Mouse (Mus musculus) heart, adult 2 months (tissue): ENCODE results near the gene Defb26. TPM values are rescaled to one million over a fixed set of nuclear protein-coding genes. Genes with fewer than 3 reads are reported as not detected.

Experiments used
- DNase-seq, 2 experiments: peaks; one replicate each; pipeline ENCODE4 v3.0.0; 2021
- H3K27ac ChIP-seq: fragments of 200-600 bp; 2 replicates; pipeline ENCODE4 v1.8.1; 2022
- H3K27me3 ChIP-seq: fragments of 200-500 bp; 2 replicates; pipeline ENCODE4 v1.6.1; 2012; ENCODE audit warnings: mild to moderate bottlenecking, low read length, inconsistent platforms, mixed read lengths; ENCODE audit not compliant: control insufficient read depth, insufficient read depth
- H3K36me3 ChIP-seq: fragments of 200-500 bp; 2 replicates; pipeline ENCODE4 v1.6.1; 2012; ENCODE audit warnings: low read length, inconsistent platforms; ENCODE audit not compliant: control insufficient read depth, insufficient read depth
- H3K4me1 ChIP-seq: fragments of 200-500 bp; 2 replicates; pipeline ENCODE4 v1.6.1; 2011; ENCODE audit warnings: low read length; ENCODE audit not compliant: control insufficient read depth, insufficient read depth
- H3K4me3 ChIP-seq: fragments of 200-600 bp; 2 replicates; pipeline ENCODE4 v1.8.1; 2022
- H3K79me2 ChIP-seq: fragments of 200-500 bp; replicated peaks from 2 replicates; pipeline ENCODE4 v1.6.1; 2012; ENCODE audit warnings: mild to moderate bottlenecking, inconsistent platforms, low read length, moderate library complexity, mixed read lengths; ENCODE audit not compliant: control insufficient read depth, insufficient read depth
- H3K9ac ChIP-seq: fragments of 200-500 bp; 2 replicates; pipeline ENCODE4 v1.6.1; 2012; ENCODE audit warnings: low read depth, mild to moderate bottlenecking, control low read depth, inconsistent platforms, low read length, mixed read lengths
- CTCF ChIP-seq: fragments of 200-600 bp; IDR thresholded peaks from 2 replicates; pipeline ENCODE4 v1.8.1; 2022; ENCODE audit warnings: antibody characterized with exemption, mild to moderate bottlenecking, moderate library complexity
- EP300 ChIP-seq: fragments of 200-500 bp; IDR thresholded peaks from 2 replicates; pipeline ENCODE4 v1.6.1; 2011; ENCODE audit warnings: low read depth, low read length, control low read depth; ENCODE audit not compliant: insufficient read depth
- POLR2A ChIP-seq: fragments of 200-500 bp; IDR thresholded peaks from 2 replicates; pipeline ENCODE4 v1.6.1; 2011; ENCODE audit warnings: mild to moderate bottlenecking, low read depth, low read length, control low read depth; ENCODE audit not compliant: insufficient read depth
- WGBS: fragments of 180-500 bp; shearing (Covaris S2); methylation state at CpG from one replicate; pipeline ENCODE4 v1.1.7; 2018; 5-methylcytosine and 5-hydroxymethylcytosine counted together
- intact Hi-C: fragments of 180-260 bp; cut with DNase I; formaldehyde crosslinking; loops from one replicate; pipeline ENCODE4 v1.15.1; 2025
- polyA plus RNA-seq: library from polyadenylated mRNA; depleted of rRNA; stranded (reverse); fragments of >200 nt; gene quantifications from 2 replicates; pipeline ENCODE4 v1.2.3, GENCODE M21; 2012; rRNA removed
- total RNA-seq, 2 experiments: library from RNA; stranded (reverse); gene quantifications; 2 replicates each; pipeline ENCODE4 v1.2.3; 2021

Defb26 gene
- total and polyA plus RNA-seq, 3 experiments, result not detected

DNA sequence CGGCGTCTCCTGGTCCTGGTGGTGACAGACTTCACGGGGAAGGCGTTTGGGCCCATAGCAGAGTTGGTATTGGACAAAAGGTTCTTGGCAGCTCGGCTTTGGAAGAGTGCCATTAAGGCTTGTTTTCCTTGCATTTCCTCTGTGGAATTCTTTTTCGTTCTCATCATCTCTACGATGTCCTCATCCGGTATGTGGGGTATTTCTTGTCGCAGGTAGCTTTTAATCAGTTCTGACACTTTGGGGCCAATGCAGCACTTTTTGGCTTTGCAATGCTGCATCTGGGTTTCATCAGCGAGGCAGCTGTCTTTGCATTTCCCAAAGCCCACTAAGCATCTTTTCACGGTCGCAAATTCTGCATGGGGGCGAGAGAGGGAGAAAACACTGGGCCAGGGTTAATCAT lies 52.3 kb downstream of the Defb26 start:
- no peak overlapping the region for H3K27ac ChIP-seq
- no peaks in the 10 kb centered on the region for H3K36me3 ChIP-seq
- no peaks in the 10 kb centered on the region for H3K79me2 ChIP-seq
- H3K4me3 ChIP-seq, result no peak overlapping the region
- no peak for DNase-seq
- no peak for TF ChIP-seq CTCF
- TF ChIP-seq EP300, result no peak
- TF ChIP-seq POLR2A, result no peak
- intact Hi-C loops, result no loop called here
- H3K4me1 ChIP-seq, result no peaks in the 10 kb centered on the region
- H3K27me3 ChIP-seq, result no peaks in the 10 kb centered on the region
- H3K9ac ChIP-seq, result no peak overlapping the region
- 48% methylated on average over 13 of the region's 13 CpGs for WGBS

Other genes starting within 250 kb of the Defb26 start
- gene Tbc1d20, start 217.9 kb downstream of the Defb26 start, total RNA-seq, result 10 to 100 TPM; 39.0 to 46.5 TPM
- gene Tbc1d20, start 217.9 kb downstream of the Defb26 start, polyA plus RNA-seq, result 43.1 and 60.1 TPM in 2 replicates
- gene Rbck1, start 179.0 kb downstream of the Defb26 start, total RNA-seq, result 10 to 100 TPM; 44.3 to 45.2 TPM
- gene Rbck1, start 179.0 kb downstream of the Defb26 start, polyA plus RNA-seq, result 107 and 128 TPM in 2 replicates
- gene Trib3, start 167.7 kb downstream of the Defb26 start, total RNA-seq, result 1 to 10 TPM; 2.4 to 3.6 TPM
- 2.3 and 3.3 TPM in 2 replicates for gene Trib3, start 167.7 kb downstream of the Defb26 start, polyA plus RNA-seq
- gene Nrsn2, start 135.1 kb downstream of the Defb26 start, total RNA-seq, result not detected
- 0.31 TPM in 1 of 2 replicates, not detected in the other for gene Nrsn2, start 135.1 kb downstream of the Defb26 start, polyA plus RNA-seq
- 1 to 10 TPM; 6.9 to 8.3 TPM for gene Sox12, start 113.6 kb downstream of the Defb26 start, total RNA-seq
- gene Sox12, start 113.6 kb downstream of the Defb26 start, polyA plus RNA-seq, result 7.6 and 8.8 TPM in 2 replicates
- gene Zcchc3, start 96.7 kb downstream of the Defb26 start, total RNA-seq, result 1 to 10 TPM; 6.7 to 9.1 TPM
- gene Zcchc3, start 96.7 kb downstream of the Defb26 start, polyA plus RNA-seq, result 4.0 and 5.5 TPM in 2 replicates
- gene 6820408C15Rik, start 96.1 kb downstream of the Defb26 start, total RNA-seq, result 1 to 10 TPM; 1.5 to 2.4 TPM
- gene 6820408C15Rik, start 96.1 kb downstream of the Defb26 start, polyA plus RNA-seq, result 2.5 and 4.0 TPM in 2 replicates
- not detected for gene Defb23, start 47.1 kb downstream of the Defb26 start, total RNA-seq
- gene Defb23, start 47.1 kb downstream of the Defb26 start, polyA plus RNA-seq, result not detected in 2 replicates
- not detected for gene Defb20, start 34.6 kb downstream of the Defb26 start, total RNA-seq
- gene Defb20, start 34.6 kb downstream of the Defb26 start, polyA plus RNA-seq, result not detected in 2 replicates
- not detected for gene Defb22, start 21.6 kb downstream of the Defb26 start, total RNA-seq
- gene Defb22, start 21.6 kb downstream of the Defb26 start, polyA plus RNA-seq, result not detected in 2 replicates
- gene Defb28, start 6.6 kb upstream of the Defb26 start, total RNA-seq, result not detected
- not detected in 2 replicates for gene Defb28, start 6.6 kb upstream of the Defb26 start, polyA plus RNA-seq
- gene Defb29, start 28.4 kb upstream of the Defb26 start, total RNA-seq, result not detected
- gene Defb29, start 28.4 kb upstream of the Defb26 start, polyA plus RNA-seq, result not detected in 2 replicates
- gene Gm17416, start 57.6 kb upstream of the Defb26 start, total RNA-seq, result not detected
- gene Gm17416, start 57.6 kb upstream of the Defb26 start, polyA plus RNA-seq, result not detected in 2 replicates
- not detected for gene Defb21, start 61.1 kb upstream of the Defb26 start, total RNA-seq
- gene Defb21, start 61.1 kb upstream of the Defb26 start, polyA plus RNA-seq, result not detected in 2 replicates
- not detected for gene Defb19, start 68.6 kb upstream of the Defb26 start, total RNA-seq
- 0.43 and 0.97 TPM in 2 replicates for gene Defb19, start 68.6 kb upstream of the Defb26 start, polyA plus RNA-seq
- gene Defb45, start 87.7 kb upstream of the Defb26 start, total RNA-seq, result not detected
- not detected in 2 replicates for gene Defb45, start 87.7 kb upstream of the Defb26 start, polyA plus RNA-seq
- gene Defb36, start 92.6 kb upstream of the Defb26 start, total RNA-seq, result not detected
- not detected in 2 replicates for gene Defb36, start 92.6 kb upstream of the Defb26 start, polyA plus RNA-seq
- gene Defb25, start 111.4 kb upstream of the Defb26 start, total RNA-seq, result not detected
- gene Defb25, start 111.4 kb upstream of the Defb26 start, polyA plus RNA-seq, result not detected in 2 replicates
- 1 to 10 TPM; 5.8 to 7.1 TPM for gene Rem1, start 115.3 kb upstream of the Defb26 start, total RNA-seq
- gene Rem1, start 115.3 kb upstream of the Defb26 start, polyA plus RNA-seq, result 5.6 and 7.1 TPM in 2 replicates
- 10 to 100 TPM; 33.9 to 37.6 TPM for gene H13, start 157.8 kb upstream of the Defb26 start, total RNA-seq
- 42.9 and 43.5 TPM in 2 replicates for gene H13, start 157.8 kb upstream of the Defb26 start, polyA plus RNA-seq
- gene Mcts2, start 175.3 kb upstream of the Defb26 start, total RNA-seq, result 10 to 100 TPM; 14.8 to 18.2 TPM
- 8.6 and 12.1 TPM in 2 replicates for gene Mcts2, start 175.3 kb upstream of the Defb26 start, polyA plus RNA-seq
- gene Id1, start 224.6 kb upstream of the Defb26 start, total RNA-seq, result 10 to 100 TPM; 56.5 to 59.8 TPM
- gene Id1, start 224.6 kb upstream of the Defb26 start, polyA plus RNA-seq, result 74.7 and 113 TPM in 2 replicates
- 10 to 100 TPM; 12.1 to 18.0 TPM for gene Cox4i2, start 242.5 kb upstream of the Defb26 start, total RNA-seq
- 12.0 and 13.2 TPM in 2 replicates for gene Cox4i2, start 242.5 kb upstream of the Defb26 start, polyA plus RNA-seq